Mouse (Mus musculus) frontal cortex, postnatal 14 days (tissue): Measurements from ENCODE around the gene Col23a1.

Experiments used
- DNase-seq, 2 experiments: peaks; one replicate each; pipeline ENCODE4 v3.0.0; 2022; ENCODE audit warnings: low spot score in 2 of 2

The Col23a1 gene

DNA sequence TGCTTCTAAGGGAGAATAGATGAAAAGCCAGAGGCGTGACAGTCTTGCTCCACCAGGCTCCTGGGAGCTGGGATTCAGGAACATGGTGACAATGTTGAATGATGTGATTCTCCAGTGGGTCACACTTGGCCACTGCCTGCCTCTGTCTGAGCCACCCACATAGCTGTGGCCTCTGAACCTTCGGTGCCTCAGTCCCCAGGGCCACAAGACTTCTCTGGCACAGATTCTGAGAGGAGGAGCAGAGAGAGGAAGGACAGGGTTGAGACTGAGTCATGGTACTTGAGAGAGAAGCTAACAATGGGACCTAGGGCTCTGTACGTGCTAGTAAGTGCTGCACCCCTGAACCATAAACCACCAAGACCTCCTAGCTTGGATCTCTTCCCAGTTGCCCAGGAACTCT is 141.6 kb downstream of the Col23a1 start:
- no peak for DNase-seq

DNA sequence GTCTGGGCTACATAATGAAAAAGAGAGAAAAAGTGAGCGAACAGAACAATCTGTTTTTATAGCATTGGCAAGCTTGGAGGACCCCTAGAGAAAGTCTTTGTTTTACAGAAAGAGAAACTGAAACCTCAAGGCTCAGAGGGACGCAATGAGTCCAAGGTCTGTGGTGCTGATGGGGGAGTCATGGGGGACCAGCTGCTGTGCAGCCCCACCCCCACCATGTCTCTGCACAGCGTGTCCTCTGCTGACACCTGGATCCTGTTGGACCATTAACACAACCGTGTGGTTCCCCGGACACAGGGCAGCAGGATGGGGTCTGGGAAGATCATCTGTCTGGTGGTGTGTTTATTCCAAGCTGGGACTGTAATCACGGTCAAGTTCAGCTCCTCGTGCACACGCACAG is 142.2 kb downstream of the Col23a1 start:
- DNase-seq = no peak

DNA sequence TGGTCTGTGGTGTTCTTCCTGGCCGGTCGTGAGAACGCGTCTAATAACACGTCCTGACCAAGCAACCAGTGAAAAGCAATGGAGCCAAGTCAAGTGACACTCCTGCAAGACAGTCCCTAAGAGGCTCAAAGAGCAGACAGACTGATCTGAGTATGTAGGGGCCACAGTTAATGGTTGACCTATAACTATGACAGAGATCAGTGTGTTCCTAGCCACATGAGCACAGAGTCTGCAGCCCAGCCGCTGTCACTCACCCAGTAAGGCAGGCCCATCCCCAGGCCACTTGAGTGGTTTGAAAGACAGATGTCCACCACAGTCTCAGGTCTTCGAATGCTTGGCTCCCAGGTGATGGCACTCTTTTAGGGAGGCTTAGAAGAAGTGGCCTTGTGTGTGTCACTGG is 152.3 kb downstream of the Col23a1 start:
- no peak for DNase-seq

DNA sequence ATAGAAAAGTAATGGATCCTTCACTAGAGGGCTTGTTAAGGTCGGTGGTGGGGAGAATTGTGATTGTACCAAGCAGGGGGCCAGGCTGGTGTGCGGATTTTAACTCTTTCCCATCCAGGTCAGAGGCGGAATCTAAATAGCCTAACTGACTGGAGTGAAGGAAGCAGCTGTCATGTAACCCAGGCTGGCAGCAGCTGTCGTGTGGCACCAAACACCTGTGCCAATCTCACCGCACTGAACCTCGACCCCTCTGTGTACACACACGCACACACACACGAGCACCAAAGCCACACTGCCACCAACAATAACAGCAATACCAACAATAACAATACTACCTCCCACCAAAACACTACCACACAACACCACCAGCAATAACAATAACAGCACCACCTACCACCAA is 152.9 kb downstream of the Col23a1 start:
- no peak for DNase-seq

DNA sequence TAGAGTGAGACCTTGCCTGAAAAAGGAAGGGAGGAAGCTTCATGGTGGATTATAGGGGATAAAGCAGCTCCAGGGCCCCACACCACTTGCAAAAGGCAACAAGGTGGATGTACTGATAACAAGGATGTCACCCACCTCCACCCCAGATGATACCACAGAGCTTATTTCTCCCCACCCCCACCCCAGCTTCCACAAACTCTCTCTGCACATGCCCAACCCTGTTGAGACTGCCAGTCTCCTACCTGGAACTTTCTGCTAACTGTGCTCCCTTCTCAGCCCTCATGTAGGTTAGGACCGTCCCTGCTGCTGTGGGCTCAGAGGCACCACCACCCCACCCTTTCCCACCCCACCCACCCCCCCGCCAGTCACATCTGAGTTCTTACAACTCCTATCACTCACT is 154.1 kb downstream of the Col23a1 start:
- DNase-seq = no peak

DNA sequence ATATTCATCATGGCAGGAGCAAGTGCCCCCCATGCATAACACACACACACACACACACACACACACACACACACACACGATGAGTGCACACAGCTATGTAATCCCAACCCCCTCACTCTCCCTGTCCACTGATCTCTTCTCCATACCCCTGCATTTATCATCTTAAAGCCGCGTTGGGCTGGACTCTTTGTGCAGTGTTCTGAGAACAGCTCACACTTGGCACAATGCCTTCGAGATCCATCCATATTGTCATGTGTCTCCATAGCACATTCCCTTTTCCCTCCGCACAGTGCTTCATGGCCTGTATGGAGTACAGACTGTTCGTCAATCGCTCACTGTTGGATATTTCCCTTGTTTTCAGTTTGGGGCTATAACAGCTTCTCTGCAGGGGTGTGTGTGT is 154.9 kb downstream of the Col23a1 start:
- DNase-seq = no peak

DNA sequence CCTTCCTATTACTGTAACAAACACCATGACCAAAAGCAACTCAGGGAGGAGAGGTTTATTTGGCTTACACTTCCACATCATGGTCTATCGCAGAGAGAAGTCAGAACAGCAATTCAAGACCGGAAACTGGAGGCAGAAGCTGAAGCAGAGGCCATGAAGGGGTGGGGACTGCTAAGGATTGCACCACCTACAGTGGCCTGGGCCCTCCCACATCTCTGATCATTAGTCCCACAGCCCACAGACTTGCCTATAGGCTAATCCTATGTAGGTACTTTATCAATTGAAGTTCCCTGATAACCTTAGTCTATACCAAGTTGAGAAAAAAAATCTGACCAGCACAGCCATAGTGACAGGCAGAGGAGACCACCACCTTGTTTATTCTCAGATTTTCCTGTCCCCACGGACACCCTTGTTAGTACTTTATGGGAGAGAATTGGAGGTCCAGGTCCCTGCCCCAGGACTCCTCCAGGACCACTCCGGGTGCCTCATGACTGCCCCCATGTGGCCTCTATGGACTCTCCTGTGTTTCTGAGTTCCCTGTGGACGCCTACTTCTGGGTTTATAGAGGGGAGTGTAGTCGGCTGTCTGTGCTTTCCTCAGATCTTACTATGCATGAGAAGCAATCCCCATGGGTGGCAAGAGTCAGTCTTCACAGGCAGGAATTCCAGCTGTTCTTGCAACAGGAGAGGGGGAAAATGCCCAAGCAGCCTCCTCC is 157.1 kb downstream of the Col23a1 start:
- DNase-seq = peak in 1 of 2 experiments; percentile 42

DNA sequence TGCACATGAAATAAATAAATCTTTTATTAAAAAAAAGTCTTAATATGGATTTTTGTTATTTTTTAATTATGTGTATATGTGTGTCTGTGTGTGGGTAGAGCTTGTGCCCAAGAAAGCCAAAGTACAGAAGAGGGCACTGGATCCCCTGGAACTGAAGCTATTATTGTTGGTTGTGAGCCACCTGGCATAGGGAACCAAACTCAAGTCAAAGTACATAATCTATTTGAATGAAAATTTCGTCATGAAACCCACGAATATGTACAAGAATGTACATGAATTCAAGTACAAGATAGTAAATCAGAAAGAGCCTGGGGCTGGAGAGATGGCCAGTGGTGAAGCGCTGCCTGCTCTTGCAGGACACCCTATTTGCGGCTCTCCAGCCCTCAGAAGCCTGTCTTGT is 158.5 kb downstream of the Col23a1 start:
- no peak for DNase-seq

DNA sequence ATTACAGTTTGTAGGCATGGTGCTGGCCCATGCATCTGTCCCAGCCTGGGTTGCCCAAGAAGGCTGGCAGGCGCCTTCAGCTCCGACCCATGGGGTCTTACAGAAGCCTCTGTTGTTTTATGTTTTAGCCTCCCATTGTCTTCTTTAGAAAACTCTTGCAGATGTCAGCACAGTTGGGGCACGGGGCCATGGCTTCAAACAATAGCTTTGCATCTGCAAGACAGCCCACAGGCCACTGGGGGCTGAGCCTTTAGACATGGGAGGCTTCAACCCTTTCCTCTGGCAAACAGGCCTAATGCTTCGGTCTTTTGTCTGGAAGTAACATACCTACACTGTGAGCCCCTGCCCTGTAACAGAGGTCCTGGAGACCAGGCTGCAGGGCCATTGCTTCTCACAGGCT is 159.0 kb downstream of the Col23a1 start:
- DNase-seq = no peak

DNA sequence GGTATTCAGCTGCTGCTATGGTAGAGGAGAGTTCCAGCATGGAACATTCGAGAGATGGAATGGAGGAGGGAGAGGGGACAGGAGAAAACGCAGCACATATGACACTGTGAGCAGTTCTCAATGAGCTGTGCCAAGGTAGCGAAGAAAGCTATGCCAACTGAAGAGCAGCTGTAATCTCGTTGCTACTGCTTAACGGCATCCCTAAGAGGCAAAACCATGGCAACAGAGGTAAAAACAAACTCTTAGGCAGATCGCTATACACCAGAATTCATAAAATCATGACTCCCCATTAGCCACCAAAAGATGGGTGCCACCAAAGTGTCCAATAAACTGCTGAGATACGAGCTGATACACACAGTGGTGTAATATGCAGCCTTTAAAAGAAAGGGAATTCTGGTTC is 160.2 kb downstream of the Col23a1 start:
- no peak for DNase-seq

DNA sequence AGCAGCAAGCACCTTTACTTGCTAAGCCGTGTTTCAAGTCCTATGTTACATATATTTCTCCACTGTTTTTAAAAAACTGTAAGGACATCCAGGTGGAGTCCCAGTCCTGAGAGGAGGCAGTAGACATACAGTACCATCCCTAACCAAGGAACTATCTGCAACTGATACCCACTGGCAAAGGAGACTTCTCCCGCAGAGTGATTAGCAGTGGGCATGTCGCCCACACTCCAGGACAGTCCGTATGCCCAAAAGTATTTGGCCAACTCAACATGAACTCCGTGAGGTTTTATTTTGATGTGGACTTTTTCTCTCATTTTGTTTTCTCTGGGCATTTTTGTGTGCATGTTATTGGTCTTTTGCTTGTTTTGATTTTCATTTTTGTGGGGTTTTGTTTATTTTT is 161.6 kb downstream of the Col23a1 start:
- DNase-seq = no peak

DNA sequence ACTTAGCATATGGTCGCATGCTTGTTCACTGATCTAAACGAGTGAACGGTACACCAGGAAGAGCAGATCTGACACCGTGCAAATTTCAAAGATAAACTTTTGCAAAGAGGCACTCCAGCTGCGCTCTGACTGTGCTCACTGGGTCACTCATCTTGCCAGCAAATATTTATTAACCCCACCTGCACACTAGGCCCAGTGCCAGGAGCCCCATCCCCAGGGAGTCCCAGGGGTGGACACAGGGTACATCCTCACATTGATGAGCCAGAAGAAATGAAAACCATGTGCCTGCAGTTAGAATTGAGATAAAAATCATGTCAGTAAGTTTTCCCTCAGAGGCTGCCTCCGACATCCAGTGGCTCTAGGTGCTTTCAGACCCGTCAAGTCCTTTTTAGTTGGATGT is 162.2 kb downstream of the Col23a1 start:
- DNase-seq = no peak

DNA sequence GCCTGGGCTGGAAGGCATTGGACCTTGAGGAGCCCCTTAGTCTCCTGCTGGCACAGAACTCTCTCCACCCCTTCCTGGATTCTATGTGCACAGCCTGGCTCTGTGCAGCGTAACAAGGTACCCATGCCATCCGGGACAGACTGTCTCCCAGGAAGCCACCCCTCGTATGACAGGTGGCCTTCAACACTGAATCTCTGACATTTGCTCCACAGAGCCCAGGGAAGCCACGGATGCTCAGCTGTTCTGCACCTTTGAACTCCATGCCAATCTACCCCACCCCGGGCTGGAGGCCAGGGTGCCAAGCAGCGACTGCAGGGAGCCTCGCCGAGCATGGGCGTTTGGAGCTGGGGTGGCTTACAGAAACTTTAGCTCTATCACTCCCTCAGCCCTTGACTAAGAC is 164.0 kb downstream of the Col23a1 start:
- DNase-seq = no peak

DNA sequence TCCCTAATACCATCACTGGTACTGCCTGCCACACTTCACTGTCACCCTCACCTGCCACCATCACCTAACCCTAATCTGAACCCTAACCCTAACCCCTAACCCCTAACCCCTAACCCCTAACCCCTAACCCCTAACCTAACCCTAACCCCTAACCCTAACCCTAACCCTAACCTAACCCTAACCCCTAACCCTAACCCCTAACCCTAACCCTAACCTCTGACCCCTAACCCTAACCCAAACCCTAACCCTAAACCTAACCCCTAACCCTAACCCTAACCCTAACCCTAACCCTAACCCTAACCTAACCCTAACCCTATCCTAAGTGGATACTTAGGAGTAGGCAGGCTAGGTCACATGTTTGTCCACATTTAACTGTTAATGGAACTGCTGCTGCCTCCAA is 165.8 kb downstream of the Col23a1 start:
- no peak for DNase-seq

DNA sequence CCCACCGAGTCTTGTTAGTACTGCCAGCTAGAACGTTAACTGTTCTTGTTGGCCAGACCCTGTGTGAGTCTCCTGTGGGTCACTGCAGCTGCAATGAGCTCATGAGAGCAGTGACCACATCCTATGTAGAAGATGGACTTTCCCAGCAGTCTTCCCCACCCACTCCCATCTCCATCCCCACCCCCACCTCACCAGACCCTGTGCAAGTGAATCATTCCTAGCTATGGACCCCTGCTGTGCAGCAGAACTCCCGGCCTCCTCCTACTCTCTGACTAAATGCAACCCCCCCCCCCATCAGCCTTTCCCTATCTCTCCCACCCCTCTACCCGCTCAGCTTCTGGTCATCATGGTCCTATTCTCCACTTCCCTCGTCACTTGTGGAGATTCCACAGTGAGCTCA is 167.9 kb downstream of the Col23a1 start:
- DNase-seq = no peak

DNA sequence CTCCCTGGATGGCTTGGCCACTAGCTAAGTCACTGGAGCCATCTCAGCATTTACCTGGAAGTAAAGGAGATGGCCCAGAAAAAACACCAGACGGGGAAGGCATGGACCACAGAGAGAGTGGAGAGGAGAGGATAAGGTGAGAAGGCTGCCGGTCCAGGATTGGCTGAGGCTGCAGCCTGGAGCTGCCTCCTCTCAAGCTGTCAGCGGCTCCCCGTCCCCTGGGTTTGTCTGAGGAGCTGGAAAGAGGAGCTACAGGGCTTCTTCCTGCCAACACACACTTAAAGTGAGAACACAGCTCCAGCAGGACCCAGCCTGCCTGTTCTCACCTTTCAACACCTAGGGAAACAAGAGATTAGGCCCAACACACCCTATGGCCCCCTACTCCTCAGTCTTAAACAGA is 168.9 kb downstream of the Col23a1 start:
- no peak for DNase-seq

DNA sequence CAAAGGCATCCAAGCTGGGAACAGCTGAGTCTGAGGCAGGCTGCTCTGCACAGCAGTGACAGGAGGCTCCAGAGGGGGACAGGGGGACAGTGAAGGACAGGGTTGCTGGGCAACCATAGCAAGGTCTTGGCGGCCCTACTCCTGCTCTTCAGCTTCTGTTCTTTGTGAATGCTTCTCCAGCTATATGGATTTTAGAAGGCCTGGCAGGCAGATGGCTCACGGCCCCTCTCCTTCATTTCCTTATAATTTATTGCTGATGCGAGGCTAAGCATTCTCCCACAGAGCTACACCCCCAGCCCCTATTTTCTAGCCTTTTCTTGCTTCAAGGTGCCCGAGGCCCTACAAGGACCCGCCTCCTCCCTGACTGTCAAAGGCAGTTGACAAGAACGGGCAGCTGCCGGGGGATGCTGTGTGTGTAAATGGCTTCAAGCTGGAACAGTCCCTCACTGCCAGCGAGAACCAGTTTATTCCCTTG is 169.9 kb downstream of the Col23a1 start:
- no peak for DNase-seq

DNA sequence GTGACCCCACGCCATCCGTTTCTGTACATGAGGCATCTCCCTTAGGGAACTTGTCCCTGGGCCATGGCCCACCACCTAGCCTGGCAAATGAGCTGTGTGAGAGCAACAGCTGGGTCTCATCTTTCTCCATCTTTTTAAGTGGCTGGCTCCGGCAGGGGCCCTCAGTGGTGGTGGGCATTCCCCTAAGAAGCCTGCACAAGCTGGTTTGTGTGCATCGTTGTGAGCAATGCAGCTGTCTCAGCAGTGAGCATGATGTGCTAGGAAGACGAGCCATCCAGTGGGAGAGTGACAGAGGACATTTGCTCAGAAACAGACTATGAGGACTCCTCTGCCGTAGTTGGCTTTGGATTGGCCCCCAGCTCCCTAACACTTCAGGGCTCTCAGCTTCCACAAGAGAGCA is 179.0 kb downstream of the Col23a1 start:
- DNase-seq = no peak

DNA sequence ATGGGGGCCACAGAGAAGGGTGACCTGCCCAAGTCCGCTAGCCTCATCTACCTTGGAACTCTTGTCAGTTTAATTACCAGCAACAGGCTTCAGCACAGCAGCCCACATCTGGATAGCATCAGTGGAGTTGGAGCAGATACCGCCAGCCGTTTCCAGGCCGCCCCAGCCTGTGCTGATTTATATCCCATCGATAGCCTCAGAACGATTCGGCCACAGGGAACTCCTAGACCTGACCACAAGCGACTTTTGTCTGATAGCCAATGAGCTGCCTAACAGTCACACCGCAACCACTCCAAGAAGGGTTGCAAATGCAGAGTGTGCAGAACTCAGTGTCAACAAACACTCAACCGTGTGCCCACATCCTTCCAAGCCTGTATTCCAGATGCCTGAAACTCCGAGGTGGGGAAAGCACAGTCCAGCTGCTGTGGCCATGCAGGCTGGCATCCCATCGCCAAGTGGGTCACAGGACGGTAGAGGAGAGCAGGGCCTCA is 179.7 kb downstream of the Col23a1 start:
- DNase-seq = no peak

DNA sequence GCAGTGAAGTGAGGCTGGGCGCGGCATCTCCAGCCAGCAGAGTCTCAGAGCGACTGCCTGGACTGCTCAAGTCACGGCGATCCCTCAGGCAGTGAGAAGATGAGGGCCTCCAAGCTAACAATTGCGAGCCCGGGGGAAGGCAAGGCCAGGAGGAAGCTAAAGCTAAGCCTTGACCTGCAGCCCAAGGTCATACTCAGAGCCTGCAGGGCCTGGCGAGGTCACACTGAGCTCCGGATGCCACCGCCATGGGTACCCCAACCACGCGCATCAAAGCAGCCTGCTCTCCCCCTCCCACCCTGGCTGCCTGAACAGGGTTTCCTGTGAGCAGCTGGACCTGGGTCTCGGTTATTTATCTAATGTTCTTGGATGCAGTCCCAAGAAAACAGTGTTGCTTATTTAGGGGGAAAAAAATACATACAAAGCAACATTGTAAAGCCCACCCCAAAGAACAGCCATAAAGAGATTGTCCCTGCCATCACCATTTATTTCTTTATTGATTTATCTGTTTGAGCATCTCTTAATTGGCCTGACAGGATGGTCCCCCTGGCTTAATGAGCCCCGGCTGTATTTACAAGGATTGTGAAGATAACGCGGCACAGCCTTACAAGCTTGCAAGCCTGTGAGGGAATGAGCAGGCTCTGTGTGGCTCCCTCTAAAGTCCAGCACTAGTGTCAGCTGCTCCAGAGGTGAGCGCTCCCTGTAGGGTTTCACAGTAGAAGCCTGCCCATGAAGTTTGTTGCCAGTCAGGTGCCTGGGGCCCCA is 180.8 kb downstream of the Col23a1 start:
- no peak for DNase-seq

DNA sequence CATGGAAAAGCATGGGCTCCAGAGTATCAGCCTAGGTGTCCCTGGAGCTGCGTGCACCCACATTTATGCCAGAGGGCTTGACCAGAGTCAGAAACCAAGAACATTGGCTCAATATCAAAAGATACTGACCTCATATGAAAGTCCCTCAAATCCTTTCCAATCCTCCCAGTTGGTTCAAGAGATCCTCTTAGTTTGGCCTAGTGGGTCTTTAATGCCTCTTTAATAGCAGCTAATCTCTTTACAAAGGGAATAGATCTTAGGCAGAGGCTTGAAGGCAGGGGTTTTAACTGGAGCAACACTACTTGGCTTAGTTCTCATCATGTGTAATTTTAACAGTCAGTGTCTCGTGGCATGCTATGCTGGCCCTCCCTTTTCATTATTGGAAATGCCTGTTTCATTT is 184.0 kb downstream of the Col23a1 start:
- no peak for DNase-seq

DNA sequence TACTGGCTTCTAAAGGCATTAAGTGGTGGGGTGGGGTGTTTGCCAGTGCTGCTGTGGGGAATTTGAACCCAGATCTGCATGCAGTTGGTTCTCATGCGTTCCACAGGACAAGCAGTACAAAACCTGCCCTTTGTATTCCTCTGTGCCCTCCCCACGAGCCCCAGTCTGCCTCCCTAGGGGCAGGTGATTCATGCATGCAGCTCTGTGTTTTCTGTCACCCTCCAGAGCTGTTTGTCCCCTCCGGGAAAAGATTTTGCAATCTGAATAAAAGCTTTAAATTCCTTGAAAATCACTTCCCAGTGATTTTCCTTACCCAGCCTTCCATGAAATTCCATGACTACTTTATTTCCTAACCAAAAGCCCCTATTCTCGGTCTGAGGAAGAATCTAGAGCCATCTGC is 186.8 kb downstream of the Col23a1 start:
- DNase-seq = no peak

DNA sequence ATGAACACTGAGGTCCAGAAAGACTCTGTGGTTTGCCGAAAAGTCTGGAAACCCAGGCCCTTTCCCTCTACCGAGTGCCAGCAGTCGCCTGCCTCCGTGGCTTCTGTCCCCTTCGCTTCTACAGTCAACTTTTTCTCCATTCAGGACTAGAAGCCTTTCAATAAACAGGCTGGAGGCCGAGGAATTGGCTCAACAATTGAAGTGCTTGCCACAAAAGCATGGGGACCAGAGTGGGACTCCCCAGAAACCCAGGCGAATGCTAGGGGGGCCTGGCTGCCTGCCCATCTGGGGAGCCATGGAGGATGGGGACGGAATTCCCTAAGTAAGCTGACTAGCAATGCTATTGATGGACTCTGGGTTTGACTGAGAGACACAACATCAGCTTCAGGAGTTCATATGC is 187.9 kb downstream of the Col23a1 start:
- no peak for DNase-seq
